Mouse (Mus musculus) hindbrain, embryonic 12.5 days (tissue): Measurements from ENCODE around the gene Lmntd2. TPM values are rescaled to one million over a fixed set of nuclear protein-coding genes. Genes with fewer than 3 reads are reported as not detected.

Source experiments
- ATAC-seq: fragments of 200-750 bp; cut with Nextera tagmentation; 2 replicates; pipeline ENCODE4 v1.8.0; 2017; ENCODE audit warnings: moderate TSS enrichment; ENCODE audit not compliant: low FRiP score
- H3K27ac ChIP-seq: fragments of 300-500 bp; sonication (generic); 2 replicates; pipeline ENCODE4 v1.5.1; 2016; ENCODE audit warnings: mild to moderate bottlenecking
- H3K27me3 ChIP-seq: fragments of 300-500 bp; sonication (generic); 2 replicates; pipeline ENCODE4 v1.6.1; 2016; ENCODE audit warnings: mild to moderate bottlenecking
- H3K36me3 ChIP-seq: fragments of 300-500 bp; sonication (generic); 2 replicates; pipeline ENCODE4 v1.6.1; 2016; ENCODE audit warnings: mild to moderate bottlenecking
- H3K4me1 ChIP-seq: fragments of 300-500 bp; sonication (generic); 2 replicates; pipeline ENCODE4 v1.6.1; 2016
- H3K4me2 ChIP-seq: fragments of 300-500 bp; sonication (generic); replicated peaks from 2 replicates; pipeline ENCODE4 v1.6.1; 2016; ENCODE audit warnings: mild to moderate bottlenecking
- H3K4me3 ChIP-seq: fragments of 300-500 bp; sonication (generic); 2 replicates; pipeline ENCODE4 v1.5.1; 2016; ENCODE audit warnings: mild to moderate bottlenecking
- H3K9ac ChIP-seq: fragments of 300-500 bp; sonication (generic); 2 replicates; pipeline ENCODE4 v1.6.1; 2016; ENCODE audit warnings: mild to moderate bottlenecking, moderate library complexity
- H3K9me3 ChIP-seq: fragments of 300-500 bp; sonication (generic); replicated peaks from 2 replicates; pipeline ENCODE4 v1.6.1; 2016; ENCODE audit warnings: mild to moderate bottlenecking
- WGBS: fragments of 180-500 bp; shearing (Covaris S2); methylation state at CpG from one replicate; pipeline ENCODE4 v1.1.7; 2016; 5-methylcytosine and 5-hydroxymethylcytosine counted together
- polyA plus RNA-seq: library from polyadenylated mRNA; unstranded; fragments of >200 nt; fragmentation: Nextera tagmentation; extraction: Ambion mirVana; gene quantifications from 2 replicates; pipeline ENCODE4 v1.2.1, GENCODE M21; 2016

Lmntd2 gene
- polyA plus RNA-seq, 1 experiment from 2014 or later, result 3.3 TPM

DNA sequence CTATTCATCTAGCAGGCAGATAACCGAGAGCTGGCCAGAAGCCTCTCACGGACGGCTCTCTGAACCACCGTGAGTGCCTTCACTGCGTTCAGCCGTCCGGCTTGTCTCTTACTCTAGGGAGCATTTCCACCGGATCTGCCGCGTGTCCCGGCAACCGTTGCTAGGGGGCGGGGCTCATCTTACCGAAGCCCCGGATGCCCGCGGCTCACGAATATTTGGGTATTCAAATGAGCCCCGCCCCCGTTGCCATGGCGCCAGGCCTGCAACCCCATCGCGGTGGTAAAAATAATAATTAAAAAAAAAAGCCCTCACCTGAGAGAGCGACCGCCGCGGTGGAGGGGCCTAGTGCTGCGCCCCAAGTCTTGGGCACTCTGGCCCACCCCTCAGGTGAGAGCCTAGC lies 19.1 kb downstream of the Lmntd2 start:
- under 1% methylated on average over 28 of the region's 28 CpGs for WGBS
- peak; percentile 41 for ATAC-seq
- no peaks in the 10 kb centered on the region for H3K9me3 ChIP-seq
- no peaks in the 10 kb centered on the region for H3K27me3 ChIP-seq
- peak overlapping the region; percentile 58 for H3K9ac ChIP-seq
- H3K36me3 ChIP-seq, result peaks cover 25% of the 10 kb centered on the region
- H3K4me2 ChIP-seq, result peak overlapping the region; percentile 94
- peaks cover 27% of the 10 kb centered on the region for H3K4me1 ChIP-seq
- H3K4me3 ChIP-seq, result peak overlapping the region; percentile 97
- peak overlapping the region; percentile 79 for H3K27ac ChIP-seq

DNA sequence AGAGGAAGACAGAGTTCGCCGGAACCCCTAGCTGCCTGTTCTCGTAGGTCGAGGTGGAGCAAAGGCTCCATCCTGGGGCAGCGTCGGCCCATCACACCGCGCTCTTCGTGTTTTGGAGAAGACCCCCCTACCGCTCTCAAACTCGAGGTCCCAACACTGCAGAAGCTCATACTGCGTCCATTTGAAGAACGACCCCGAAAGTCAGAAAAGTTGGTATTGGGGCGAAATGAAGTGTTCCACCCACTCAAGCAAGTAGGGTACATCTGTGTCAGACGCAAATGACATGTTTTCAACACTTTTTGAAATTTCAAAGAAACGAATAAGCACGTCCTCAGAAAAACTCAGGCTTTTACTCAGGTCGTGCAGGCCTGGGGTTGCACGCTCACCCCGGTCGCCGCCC lies 19.5 kb downstream of the Lmntd2 start:
- Histone ChIP-seq H3K4me2 (peak overlapping the region; percentile 94), H3K9me3 (no peaks in the 10 kb centered on the region)
- WGBS, result under 1% methylated on average over 23 of the region's 23 CpGs

GRCm38 (mm10) chr7:141193948-141194347 lies 19.9 kb downstream of the Lmntd2 start, which contains the start of the genes Hras and Lrrc56:
TSS of gene Hras (minus strand) at chr7:141194005.
TSS of gene Lrrc56 (plus strand) at chr7:141194157.
- peak; percentile 93 for ATAC-seq
- H3K27me3 ChIP-seq, result no peaks in the 10 kb centered on the region
- H3K4me2 ChIP-seq, result peak within 1 kb of the TSS; percentile 94
- H3K9me3 ChIP-seq, result no peaks in the 10 kb centered on the region
- WGBS, result 1% methylated on average over 34 of the region's 39 CpGs
- H3K4me3 ChIP-seq, result peak within 1 kb of the TSS; percentile 97
- H3K36me3 ChIP-seq, result peaks cover 34% of the 10 kb centered on the region
- peak within 1 kb of the TSS; percentile 93 for H3K9ac ChIP-seq
- H3K27ac ChIP-seq, result peak within 1 kb of the TSS; percentile 85
- peaks cover 27% of the 10 kb centered on the region for H3K4me1 ChIP-seq

More for the DNA sequence above, 19.5 kb downstream of the Lmntd2 start:
- H3K4me1 ChIP-seq, result peaks cover 27% of the 10 kb centered on the region
- H3K36me3 ChIP-seq, result peaks cover 29% of the 10 kb centered on the region
- peak overlapping the region; percentile 57 for H3K9ac ChIP-seq
- peak overlapping the region; percentile 97 for H3K4me3 ChIP-seq
- peak overlapping the region; percentile 79 for H3K27ac ChIP-seq
- no peak for ATAC-seq
- H3K27me3 ChIP-seq, result no peaks in the 10 kb centered on the region

- no peaks in the 10 kb centered on the region for H3K9me3 ChIP-seq
- 1% methylated on average over 41 of the region's 43 CpGs for WGBS
- H3K9ac ChIP-seq, result peak overlapping the region; percentile 93
- peaks cover 27% of the 10 kb centered on the region for H3K4me1 ChIP-seq
- peak overlapping the region; percentile 85 for H3K27ac ChIP-seq
- H3K27me3 ChIP-seq, result no peaks in the 10 kb centered on the region
- peak overlapping the region; percentile 94 for H3K4me2 ChIP-seq
- peaks cover 34% of the 10 kb centered on the region for H3K36me3 ChIP-seq
- peak overlapping the region; percentile 97 for H3K4me3 ChIP-seq
- peak; percentile 15 for ATAC-seq
These were observed 20.5 kb downstream of the Lmntd2 start for GRCm38 (mm10) chr7:141193348-141193856.

GRCm38 (mm10) chr7:141192776-141193347 lies 21.0 kb downstream of the Lmntd2 start:
- Histone ChIP-seq H3K27ac (peak overlapping the region; percentile 85; the same call in 1 of the 2 replicates), H3K36me3 (peaks cover 34% of the 10 kb centered on the region), H3K9me3 (no peaks in the 10 kb centered on the region), H3K4me2 (peak overlapping the region; percentile 94), H3K9ac (peak overlapping the region; percentile 93), H3K4me3 (peak overlapping the region; percentile 97), H3K27me3 (no peaks in the 10 kb centered on the region), H3K4me1 (peaks cover 27% of the 10 kb centered on the region)
- ATAC-seq, result no peak; the same call in 1 of the 2 replicates
- WGBS, result 31% methylated on average over 12 of the region's 12 CpGs

GRCm38 (mm10) chr7:141191796-141192685 lies 21.8 kb downstream of the Lmntd2 start:
- Histone ChIP-seq H3K27ac (no peak overlapping the region), H3K4me1 (peaks cover 27% of the 10 kb centered on the region), H3K36me3 (peaks cover 34% of the 10 kb centered on the region), H3K9ac (peak overlapping the region; percentile 93), H3K27me3 (no peaks in the 10 kb centered on the region), H3K4me3 (peak overlapping the region; percentile 97; the same call in 1 of the 2 replicates), H3K4me2 (peak overlapping the region; percentile 94), H3K9me3 (no peaks in the 10 kb centered on the region)
- ATAC-seq, result no peak
- 93% methylated on average over 24 of the region's 24 CpGs for WGBS

GRCm38 (mm10) chr7:141191036-141191435 lies 22.8 kb downstream of the Lmntd2 start:
- no peak for ATAC-seq
- Histone ChIP-seq H3K4me1 (peaks cover 27% of the 10 kb centered on the region), H3K27ac (no peak overlapping the region), H3K27me3 (no peaks in the 10 kb centered on the region), H3K36me3 (peaks cover 34% of the 10 kb centered on the region), H3K4me2 (no peak overlapping the region), H3K9me3 (no peaks in the 10 kb centered on the region), H3K4me3 (no peak overlapping the region), H3K9ac (peak overlapping the region; percentile 13; the same call in 1 of the 2 replicates)
- WGBS, result 91% methylated on average over 14 of the region's 14 CpGs

DNA sequence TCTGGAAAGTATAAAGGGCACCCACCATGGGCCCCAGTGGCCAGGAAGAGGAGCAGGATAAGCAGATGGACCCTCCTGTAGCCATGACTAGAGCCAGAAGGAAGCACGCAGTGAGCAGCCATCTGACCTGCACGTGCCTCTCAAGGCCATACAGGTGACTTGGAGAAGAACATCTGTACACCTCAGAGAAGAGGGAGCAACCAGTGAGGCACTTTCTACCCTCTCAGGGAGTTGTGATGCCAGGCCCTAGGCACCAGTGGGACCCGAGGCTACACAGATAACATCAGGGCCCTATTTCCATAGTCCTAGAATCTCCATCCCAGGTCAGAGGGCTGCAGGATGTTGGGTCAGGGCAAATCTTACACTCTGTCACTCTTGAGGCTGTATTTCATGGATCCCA lies 23.7 kb downstream of the Lmntd2 start:
- no peaks in the 10 kb centered on the region for H3K27me3 ChIP-seq
- no peaks in the 10 kb centered on the region for H3K9me3 ChIP-seq
- peaks cover 20% of the 10 kb centered on the region for H3K4me1 ChIP-seq
- H3K4me2 ChIP-seq, result no peak overlapping the region
- H3K27ac ChIP-seq, result no peak overlapping the region
- H3K36me3 ChIP-seq, result peaks cover 34% of the 10 kb centered on the region
- 95% methylated on average over 3 of the region's 3 CpGs for WGBS
- H3K9ac ChIP-seq, result no peak overlapping the region
- ATAC-seq, result no peak
- H3K4me3 ChIP-seq, result no peak overlapping the region

DNA sequence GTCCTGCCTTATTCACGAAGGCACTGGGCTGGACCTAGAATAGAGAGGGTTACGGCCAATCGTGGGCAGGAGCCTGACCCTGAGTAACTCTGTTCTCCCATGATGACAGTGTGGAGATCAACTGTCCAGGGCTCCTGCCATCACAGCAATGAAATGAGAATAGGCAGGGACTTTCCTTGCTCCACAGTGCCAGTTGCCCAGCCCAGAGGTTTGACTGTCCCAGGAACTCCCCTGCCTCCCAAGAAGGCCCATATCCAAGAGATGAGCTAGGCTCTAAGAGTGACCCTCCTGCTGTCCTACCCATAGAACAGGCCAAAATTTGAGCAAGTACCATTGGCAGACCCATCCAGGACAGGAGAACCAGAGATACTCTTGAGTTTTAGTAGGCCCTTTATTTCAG lies 25.1 kb downstream of the Lmntd2 start:
- no peak for ATAC-seq

DNA sequence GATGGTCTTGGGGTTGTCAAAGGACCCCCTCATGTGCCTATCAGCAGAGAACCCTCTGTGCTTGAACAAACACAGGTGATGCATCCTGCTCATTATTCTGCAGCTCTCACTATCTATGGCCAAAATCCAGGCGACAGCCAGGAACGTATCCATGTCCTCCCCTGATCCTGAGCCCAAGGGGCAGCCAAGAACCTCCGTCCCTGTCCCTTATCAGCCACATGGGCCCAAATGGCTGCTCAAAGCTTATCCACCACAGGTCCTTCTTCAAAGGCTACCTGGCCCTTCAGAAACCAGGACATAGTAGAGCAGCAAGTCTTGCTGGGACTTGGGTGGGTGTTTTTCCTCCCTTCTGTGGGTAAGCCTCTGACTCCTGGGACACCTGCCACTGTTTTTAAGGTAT lies 25.7 kb downstream of the Lmntd2 start:
- peaks cover 34% of the 10 kb centered on the region for H3K36me3 ChIP-seq
- WGBS, result 93% methylated on average over 3 of the region's 3 CpGs
- no peak overlapping the region for H3K4me3 ChIP-seq

More for the DNA sequence above, 25.1 kb downstream of the Lmntd2 start:
- H3K27ac ChIP-seq, result no peak overlapping the region
- WGBS, result 86% methylated on average over 3 of the region's 3 CpGs
- H3K9me3 ChIP-seq, result no peaks in the 10 kb centered on the region
- H3K36me3 ChIP-seq, result peaks cover 34% of the 10 kb centered on the region
- no peak overlapping the region for H3K4me2 ChIP-seq
- no peak overlapping the region for H3K4me3 ChIP-seq
- H3K27me3 ChIP-seq, result no peaks in the 10 kb centered on the region
- peaks cover 17% of the 10 kb centered on the region for H3K4me1 ChIP-seq
- H3K9ac ChIP-seq, result no peak overlapping the region

GRCm38 (mm10) chr7:141176173-141176572 lies 37.7 kb downstream of the Lmntd2 start:
- Histone ChIP-seq H3K9ac (no peak overlapping the region), H3K4me2 (0 out of 2 replicates have a peak overlapping the region, but pooled peaks have one; percentile 11), H3K27ac (no peak overlapping the region), H3K4me1 (peaks cover 8% of the 10 kb centered on the region), H3K36me3 (no peaks in the 10 kb centered on the region), H3K27me3 (0 out of 2 replicates have a peak, but pooled peaks cover 6% of the 10 kb centered on the region), H3K4me3 (no peak overlapping the region), H3K9me3 (no peaks in the 10 kb centered on the region)
- no peak for ATAC-seq
- 3% methylated on average over 8 of the region's 8 CpGs for WGBS

More for the DNA sequence above, 25.7 kb downstream of the Lmntd2 start:
- H3K27ac ChIP-seq, result no peak overlapping the region
- ATAC-seq, result no peak
- peaks cover 16% of the 10 kb centered on the region for H3K4me1 ChIP-seq
- H3K9ac ChIP-seq, result no peak overlapping the region
- no peaks in the 10 kb centered on the region for H3K9me3 ChIP-seq
- H3K4me2 ChIP-seq, result no peak overlapping the region
- no peaks in the 10 kb centered on the region for H3K27me3 ChIP-seq

DNA sequence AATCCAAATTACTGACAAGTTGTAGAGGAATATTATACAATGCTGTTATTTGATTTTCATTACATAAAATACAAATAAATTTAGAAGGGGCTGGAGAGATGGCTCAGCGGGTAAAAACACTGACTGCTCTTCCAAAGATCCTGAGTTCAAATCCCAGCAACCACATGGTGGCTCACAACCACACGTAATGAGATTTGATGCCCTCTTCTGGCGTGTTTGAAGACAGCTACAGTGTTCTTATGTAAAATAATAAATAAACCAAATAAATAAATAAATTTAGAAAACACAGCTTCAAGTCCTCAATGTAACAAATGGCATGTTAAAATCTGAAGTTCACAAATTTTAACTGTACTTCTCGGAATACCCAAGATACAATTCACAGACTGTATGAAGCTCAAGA lies 38.8 kb downstream of the Lmntd2 start:
- ATAC-seq, result no peak
- H3K36me3 ChIP-seq, result no peaks in the 10 kb centered on the region

More for the DNA sequence above, 38.8 kb downstream of the Lmntd2 start:
- WGBS, result 85% methylated on average over 4 of the region's 4 CpGs
- no peak overlapping the region for H3K4me3 ChIP-seq
- H3K4me2 ChIP-seq, result no peak overlapping the region
- 0 out of 2 replicates have a peak, but pooled peaks cover 6% of the 10 kb centered on the region for H3K27me3 ChIP-seq
- H3K9ac ChIP-seq, result no peak overlapping the region
- peaks cover 8% of the 10 kb centered on the region for H3K4me1 ChIP-seq
- no peaks in the 10 kb centered on the region for H3K9me3 ChIP-seq
- no peak overlapping the region for H3K27ac ChIP-seq
